ENCODE assay signal across 9 mouse cellular contexts in the genomic region with DNA sequence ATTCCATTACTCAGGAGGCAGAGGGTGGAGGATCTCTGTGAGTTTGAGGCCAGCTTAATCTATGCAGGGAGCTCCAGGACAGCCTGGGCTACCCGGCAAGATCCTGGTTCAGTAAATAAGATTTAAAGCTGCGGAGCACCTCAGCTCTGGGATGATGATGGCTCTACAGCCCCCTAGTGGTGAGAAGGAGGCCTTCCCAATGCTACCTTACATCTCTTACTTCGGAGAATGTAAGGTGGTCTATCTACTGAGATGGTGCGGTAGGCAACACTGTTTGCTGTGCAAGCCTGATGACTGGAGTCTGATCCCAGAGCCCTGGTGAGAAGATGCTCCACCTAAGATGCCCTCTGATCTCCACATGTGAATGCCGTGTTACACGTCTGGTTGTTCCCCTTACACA. TPM values are rescaled to one million over a fixed set of nuclear protein-coding genes. Genes with fewer than 3 reads are reported as not detected.
DNase-seq lines count a peak whose midpoint lies in the region; ATAC-seq and TF ChIP-seq lines count a peak whose summit lies in the region.
"Had no signal": no experiment of that assay in that cellular context is flagged by ENCODE, and none has a peak within 500 bp of the region (broad histone marks: within the 10 kb centered on the region; RNA-seq: fewer than 3 reads in every experiment).

No protein-coding gene starts in this region.

- no peaks in the 10 kb centered on the region for H3K27me3 ChIP-seq in forebrain, embryonic 12.5 days
- H3K27me3 ChIP-seq in liver, embryonic 14.5 days (ENCODE audit: control insufficient read depth, insufficient read depth, low read length): no peaks in the 10 kb centered on the region
- no peaks in the 10 kb centered on the region for H3K27me3 ChIP-seq in small intestine, adult 2 months (ENCODE audit: control insufficient read depth, insufficient read depth, low read length)

- H3K9me3 ChIP-seq in forebrain, embryonic 12.5 days: no peaks in the 10 kb centered on the region
- no peaks in the 10 kb centered on the region for H3K9me3 ChIP-seq in liver, embryonic 14.5 days (ENCODE audit: control insufficient read depth, low read length)

- no peak overlapping the region for H3K4me2 ChIP-seq in forebrain, embryonic 12.5 days
- H3K4me2 ChIP-seq in liver, embryonic 14.5 days (ENCODE audit: low read depth): no peak overlapping the region

- WGBS in forebrain, embryonic 12.5 days: 45% methylated on average over 6 of the region's 6 CpGs
- 54% methylated on average over 6 of the region's 6 CpGs for WGBS in liver, embryonic 14.5 days (ENCODE audit: insufficient replicate concordance)
- 61% methylated on average over 6 of the region's 6 CpGs for WGBS in small intestine, adult 2 months

- H3K4me3 ChIP-seq in forebrain, embryonic 12.5 days (replicated peaks): no peak overlapping the region
- H3K4me3 ChIP-seq in liver, embryonic 14.5 days (ENCODE audit: insufficient read depth in 1 of 2, low read depth in 2 of 2, low read length in 2 of 2): no peak overlapping the region
- no peak overlapping the region for H3K4me3 ChIP-seq in small intestine, adult 2 months (ENCODE audit: low read depth, low read length)

- DNase-seq in adrenal gland, postnatal 10 days: peak; percentile 37
- DNase-seq in adrenal gland, adult 8-10 months: no peak
- DNase-seq in right cerebral cortex, adult 2 months (ENCODE audit: low spot score in 2 of 2): peak; percentile 38 to 43
- no peak for DNase-seq in right cerebral cortex, postnatal 4 days
- DNase-seq in liver, embryonic 14.5 days (ENCODE audit: low read depth in 3 of 3, low spot score in 3 of 3): no peak
- no peak for DNase-seq in right cerebral cortex, postnatal 36 days (ENCODE audit: low spot score in 2 of 2)

- 0 out of 2 replicates have a peak, but pooled peaks cover 4% of the 10 kb centered on the region for H3K36me3 ChIP-seq in forebrain, embryonic 12.5 days (replicated peaks)
- no peaks in the 10 kb centered on the region for H3K36me3 ChIP-seq in liver, embryonic 14.5 days (replicated peaks; ENCODE audit: control insufficient read depth, insufficient read depth, low read depth)
- peaks cover 36% of the 10 kb centered on the region for H3K36me3 ChIP-seq in small intestine, adult 2 months (ENCODE audit: control insufficient read depth, insufficient read depth, low read length)

- TF ChIP-seq POLR2A in small intestine, adult 2 months (IDR thresholded peaks at IDR 0.05; ENCODE audit: low read depth, low read length): no peak

- no peak overlapping the region for H3K9ac ChIP-seq in forebrain, embryonic 12.5 days
- no peak overlapping the region for H3K9ac ChIP-seq in liver, embryonic 14.5 days (replicated peaks)

- no peak overlapping the region for H3K27ac ChIP-seq in forebrain, embryonic 12.5 days
- H3K27ac ChIP-seq in liver, embryonic 14.5 days: no peak overlapping the region
- H3K27ac ChIP-seq in small intestine, adult 2 months (ENCODE audit: insufficient read depth, low read depth, low read length): no peak overlapping the region

- H3K4me1 ChIP-seq in forebrain, embryonic 12.5 days: no peaks in the 10 kb centered on the region
- H3K4me1 ChIP-seq in liver, embryonic 14.5 days (replicated peaks; ENCODE audit: control insufficient read depth in 2 of 2, insufficient read depth in 2 of 2, low read length in 1 of 2): peaks cover 0 to 3% of the 10 kb centered on the region in 2 experiments; a peak in 1 of 4 replicates
- no peaks in the 10 kb centered on the region for H3K4me1 ChIP-seq in small intestine, adult 2 months (ENCODE audit: control insufficient read depth, insufficient read depth, insufficient read length, low read length)

- no peak for TF ChIP-seq EP300 in liver, embryonic 14.5 days (IDR thresholded peaks at IDR 0.05; ENCODE audit: low read depth)

- 0 out of 2 replicates have a peak, but pooled peaks have one; percentile 20 for ATAC-seq in forebrain, embryonic 12.5 days (ENCODE audit: low FRiP score)
- no peak; the same call in 1 of the 2 replicates for ATAC-seq in liver, embryonic 14.5 days (ENCODE audit: insufficient read depth)

- peak; percentile 82 for TF ChIP-seq CTCF in liver, embryonic 14.5 days (IDR thresholded peaks at IDR 0.05; ENCODE audit: low read depth)
- TF ChIP-seq CTCF in small intestine, adult 2 months (IDR thresholded peaks at IDR 0.05; ENCODE audit: extremely low read depth, insufficient read length, insufficient replicate concordance, low read depth, low read length): peak; percentile 68; the same call in 1 of the 2 replicates

RNA-seq across cellular contexts. Expression of a gene that starts 17.5 kb away (rescaled TPM):
- 10 to 100 TPM; 25.6 to 39.7 TPM for total RNA-seq in adrenal gland, postnatal 10 days (2021)
- 10 to 100 TPM; 20.3 to 52.9 (median 30.9) TPM for total RNA-seq in adrenal gland, adult 8-10 months (2022)
- 4.8 and 5.8 TPM in 2 replicates for polyA plus RNA-seq in forebrain, embryonic 12.5 days (2016; fragmentation: Nextera tagmentation; extraction: Ambion mirVana)
- polyA plus RNA-seq in liver, embryonic 14.5 days (2012; rRNA removed): 2.2 and 2.3 TPM in 2 replicates
- polyA plus RNA-seq in liver, embryonic 14.5 days (2014; fragmentation: Nextera tagmentation; extraction: Ambion mirVana): 2.4 and 2.9 TPM in 2 replicates
- 1.9 and 2.4 TPM in 2 replicates for polyA plus RNA-seq in small intestine, adult 2 months (2012; rRNA removed)

RNA-seq across cellular contexts. Expression of a gene that starts 30.1 kb away (rescaled TPM):
- not detected for total RNA-seq in adrenal gland, postnatal 10 days (2021)
- not detected for total RNA-seq in adrenal gland, adult 8-10 months (2022)
- polyA plus RNA-seq in forebrain, embryonic 12.5 days (2016; fragmentation: Nextera tagmentation; extraction: Ambion mirVana): not detected in 2 replicates
- polyA plus RNA-seq in liver, embryonic 14.5 days (2012; rRNA removed): not detected in 2 replicates
- polyA plus RNA-seq in liver, embryonic 14.5 days (2014; fragmentation: Nextera tagmentation; extraction: Ambion mirVana): not detected in 2 replicates
- polyA plus RNA-seq in small intestine, adult 2 months (2012; rRNA removed): not detected in 2 replicates
- total RNA-seq: heart, adult 18-20 months had no signal

RNA-seq across cellular contexts. Expression of a gene that starts 30.8 kb away (rescaled TPM):
- total RNA-seq in adrenal gland, postnatal 10 days (2021): 10 to 100 TPM; 87.4 to 91.7 TPM
- 10 to 100 TPM; 57.3 to 70.2 (median 63.4) TPM for total RNA-seq in adrenal gland, adult 8-10 months (2022)
- polyA plus RNA-seq in forebrain, embryonic 12.5 days (2016; fragmentation: Nextera tagmentation; extraction: Ambion mirVana): 77.4 and 77.5 TPM in 2 replicates
- 17.9 and 24.7 TPM in 2 replicates for polyA plus RNA-seq in liver, embryonic 14.5 days (2012; rRNA removed)
- polyA plus RNA-seq in liver, embryonic 14.5 days (2014; fragmentation: Nextera tagmentation; extraction: Ambion mirVana): 11.0 and 14.0 TPM in 2 replicates
- polyA plus RNA-seq in small intestine, adult 2 months (2012; rRNA removed): 16.6 and 34.5 TPM in 2 replicates

Comparison
In these comparisons a context has a peak if more than half of its experiments do, and no peak if none do; other contexts are left out.
1. DNase-seq: peak in adrenal gland, postnatal 10 days (single experiment) and right cerebral cortex, adult 2 months (2 of 2); none in adrenal gland, adult 8-10 months (single experiment), right cerebral cortex, postnatal 4 days (single experiment), liver, embryonic 14.5 days (0 of 3) and right cerebral cortex, postnatal 36 days (0 of 2).